Mouse (Mus musculus): ENCODE results near the gene Adarb2. TPM values are rescaled to one million over a fixed set of nuclear protein-coding genes. Genes with fewer than 3 reads are reported as not detected.

Adarb2 gene
- total and polyA plus RNA-seq, 3 experiments = 0.42 to 0.57 TPM; not detected in 1

- H3K4me3 ChIP-seq (ENCODE audit: control insufficient read depth in 1 of 2, insufficient read depth in 1 of 2, low read depth in 2 of 2, low read length in 2 of 2) = no peak overlapping the region
- no peaks in the 10 kb centered on the region for H3K9me3 ChIP-seq (replicated peaks; ENCODE audit: insufficient read depth, low read length)
- H3K9ac ChIP-seq (ENCODE audit: control insufficient read depth, low read depth, low read length, poor library complexity, severe bottlenecking) = no peak overlapping the region
- peaks cover 0 to under 1% of the 10 kb centered on the region in 2 experiments; a peak in 1 of 4 replicates for H3K4me1 ChIP-seq (ENCODE audit: control insufficient read depth in 1 of 2, insufficient read depth in 2 of 2, low read length in 2 of 2)
- H3K27ac ChIP-seq (ENCODE audit: control insufficient read depth, low read depth, low read length) = no peak overlapping the region
- DNase-seq (ENCODE audit: low read depth, low spot score) = no peak
- H3K36me3 ChIP-seq (ENCODE audit: control insufficient read depth in 1 of 2, insufficient read depth in 2 of 2, low read length in 2 of 2) = peaks cover 0 to under 1% of the 10 kb centered on the region in 2 experiments; a peak in 1 of 4 replicates
- no peaks in the 10 kb centered on the region for H3K79me2 ChIP-seq (ENCODE audit: control insufficient read depth, insufficient read depth, low read length, poor library complexity)
- TF ChIP-seq GABPA (IDR thresholded peaks at IDR 0.05; ENCODE audit: low read depth, low read length) (no peak), TBP (IDR thresholded peaks at IDR 0.05; ENCODE audit: low read depth, low read length) (no peak), GATA1 (IDR thresholded peaks at IDR 0.05; ENCODE audit: low read depth, low read length) (no peak), ELF1 (IDR thresholded peaks at IDR 0.05; ENCODE audit: low read depth, low read length) (no peak), SIN3A (IDR thresholded peaks at IDR 0.05; ENCODE audit: low read length) (no peak), RCOR1 (IDR thresholded peaks at IDR 0.05; ENCODE audit: low read depth, low read length) (no peak), NRF1 (IDR thresholded peaks at IDR 0.05; ENCODE audit: insufficient read depth, low read depth, low read length, poor library complexity, severe bottlenecking) (no peak), ZC3H11A (IDR thresholded peaks at IDR 0.05; ENCODE audit: low read depth, low read length) (no peak), TAL1 (IDR thresholded peaks at IDR 0.05; ENCODE audit: low read length) (no peak), ZKSCAN1 (IDR thresholded peaks at IDR 0.05; ENCODE audit: low read depth, low read length) (no peak), RAD21 (IDR thresholded peaks at IDR 0.05; ENCODE audit: low read depth, low read length) (no peak), MAZ (IDR thresholded peaks at IDR 0.05; ENCODE audit: low read depth, low read length) (no peak), MAX (IDR thresholded peaks at IDR 0.05; ENCODE audit: low read length) (no peak), E2F4 (IDR thresholded peaks at IDR 0.05; ENCODE audit: borderline replicate concordance, low read depth, low read length) (no peak)
- peaks cover 0 to 2% of the 10 kb centered on the region in 2 experiments; a peak in 2 of 4 replicates for H3K27me3 ChIP-seq (ENCODE audit: control insufficient read depth in 1 of 2, insufficient read depth in 2 of 2, low read length in 2 of 2)
Observed at GRCm38 (mm10) chr13:8487756-8488434, 285.2 kb downstream of the Adarb2 start.

- Histone ChIP-seq H3K4me1 (ENCODE audit: control insufficient read depth in 1 of 2, insufficient read depth in 2 of 2, low read length in 2 of 2) (peaks cover 3 to 4% of the 10 kb centered on the region in 2 experiments; a peak in 3 of 4 replicates), H3K9me3 (replicated peaks; ENCODE audit: insufficient read depth, low read length) (no peaks in the 10 kb centered on the region), H3K4me3 (ENCODE audit: control insufficient read depth in 1 of 2, insufficient read depth in 1 of 2, low read depth in 2 of 2, low read length in 2 of 2) (no peak overlapping the region), H3K27ac (ENCODE audit: control insufficient read depth, low read depth, low read length) (no peak overlapping the region; the same call in 1 of the 2 replicates), H3K9ac (ENCODE audit: control insufficient read depth, low read depth, low read length, poor library complexity, severe bottlenecking) (no peak overlapping the region), H3K36me3 (ENCODE audit: control insufficient read depth in 1 of 2, insufficient read depth in 2 of 2, low read length in 2 of 2) (peaks cover 0 to 5% of the 10 kb centered on the region in 2 experiments; a peak in 2 of 4 replicates), H3K79me2 (ENCODE audit: control insufficient read depth, insufficient read depth, low read length, poor library complexity) (no peaks in the 10 kb centered on the region), H3K27me3 (ENCODE audit: control insufficient read depth in 1 of 2, insufficient read depth in 2 of 2, low read length in 2 of 2) (no peaks in the 10 kb centered on the region)
- peak; percentile 67 for DNase-seq (ENCODE audit: low read depth, low spot score)
- TF ChIP-seq NRF1 (IDR thresholded peaks at IDR 0.05; ENCODE audit: insufficient read depth, low read depth, low read length, poor library complexity, severe bottlenecking) = no peak
- TF ChIP-seq GATA1 (IDR thresholded peaks at IDR 0.05; ENCODE audit: low read depth, low read length) = peak; percentile 76
- peak; percentile 26; the same call in 1 of the 2 replicates for TF ChIP-seq SIN3A (IDR thresholded peaks at IDR 0.05; ENCODE audit: low read length)
- no peak for TF ChIP-seq MXI1 (IDR thresholded peaks at IDR 0.05; ENCODE audit: low read depth, low read length)
- TF ChIP-seq EP300 (IDR thresholded peaks at IDR 0.05; ENCODE audit: low read depth in 1 of 2, low read length in 2 of 2) = peak; percentile 76 to 80
- peak; percentile 41; the same call in 1 of the 2 replicates for TF ChIP-seq ETS1 (IDR thresholded peaks at IDR 0.05; ENCODE audit: low read depth, low read length)
- TF ChIP-seq RCOR1 (IDR thresholded peaks at IDR 0.05; ENCODE audit: low read depth, low read length) = peak; percentile 60
- TF ChIP-seq E2F4 (IDR thresholded peaks at IDR 0.05; ENCODE audit: borderline replicate concordance, low read depth, low read length) = no peak
- TF ChIP-seq TCF12 (IDR thresholded peaks at IDR 0.05; ENCODE audit: low read depth, low read length) = peak; percentile 84
- TF ChIP-seq TAL1 (IDR thresholded peaks at IDR 0.05; ENCODE audit: low read length) = peak; percentile 73
- TF ChIP-seq POLR2AphosphoS2 (IDR thresholded peaks at IDR 0.05; ENCODE audit: low read length) = no peak
- TF ChIP-seq ZKSCAN1 (IDR thresholded peaks at IDR 0.05; ENCODE audit: low read depth, low read length) = no peak
Observed at GRCm38 (mm10) chr13:8493363-8493762, 290.7 kb downstream of the Adarb2 start.
